Mouse (Mus musculus): ENCODE results near the gene Lrtm1.

GRCm38 (mm10) chr14:28996569-28996968, 21.4 kb upstream of the Lrtm1 start:
- TF ChIP-seq CTCF (IDR thresholded peaks at IDR 0.05; ENCODE audit: low read depth) (no peak), EP300 (IDR thresholded peaks at IDR 0.05; ENCODE audit: low read depth) (0 out of 2 replicates have a peak, but pooled peaks have one; percentile 22)

Data from liver, postnatal 0 days (tissue).